Mouse (Mus musculus): ENCODE results near the gene Tirap.

DNA sequence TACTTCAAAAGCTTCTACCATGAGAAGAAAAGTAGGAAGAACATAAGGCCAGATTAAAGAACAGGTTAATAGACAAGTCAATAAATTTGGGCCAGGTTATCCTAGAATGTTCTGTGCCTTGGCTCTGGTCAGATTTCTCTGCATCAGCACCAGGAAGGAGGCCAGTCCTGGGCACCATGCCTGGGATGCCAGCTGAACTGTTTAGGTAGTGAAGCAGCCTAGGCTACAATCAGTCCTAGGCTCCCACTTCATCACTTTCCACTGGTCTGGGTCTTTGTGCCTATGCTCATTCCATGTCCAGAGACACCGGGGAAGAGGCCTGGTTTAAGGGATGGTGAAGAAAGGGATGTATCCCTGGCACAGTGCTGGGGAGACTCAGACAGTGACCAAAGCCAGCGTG lies 4.3 kb upstream of the Tirap start:
- TF ChIP-seq CTCF (IDR thresholded peaks at IDR 0.05; ENCODE audit: low read depth, low read length) (no peak), POLR2A (IDR thresholded peaks at IDR 0.05; ENCODE audit: extremely low read depth, insufficient read depth, low read length) (no peak)

Data from liver, adult 2 months (tissue).